Mouse (Mus musculus) G1E (cell line): ENCODE results near the gene Ccdc146.

Experiments used
- CTCF ChIP-seq: IDR thresholded peaks from 2 replicates; pipeline ENCODE4 v1.5.1; 2012; ENCODE audit warnings: low read depth, low read length, inconsistent platforms, mixed read lengths
- GATA1 ChIP-seq: IDR thresholded peaks from 2 replicates; pipeline ENCODE4 v1.6.1; 2012; ENCODE audit warnings: borderline replicate concordance, low read length, inconsistent platforms, mixed read lengths

GRCm38 (mm10) chr5:21351678-21352077 lies 72.8 kb downstream of the Ccdc146 start:
- TF ChIP-seq CTCF: no peak
- TF ChIP-seq GATA1: no peak
